Mouse (Mus musculus) hindbrain, embryonic 16.5 days (tissue): Measurements from ENCODE around the gene Lmo4. TPM values are rescaled to one million over a fixed set of nuclear protein-coding genes. Genes with fewer than 3 reads are reported as not detected.

Experiments used
- ATAC-seq: fragments of 200-750 bp; cut with Nextera tagmentation; 2 replicates; pipeline ENCODE4 v1.8.0; 2017; ENCODE audit warnings: moderate TSS enrichment, moderate library complexity
- H3K27ac ChIP-seq: fragments of 300-500 bp; sonication (generic); 2 replicates; pipeline ENCODE4 v1.5.1; 2014; ENCODE audit warnings: low read depth, mild to moderate bottlenecking, control low read depth, low read length, moderate library complexity
- H3K27me3 ChIP-seq: fragments of 300-500 bp; sonication (generic); replicated peaks from 2 replicates; pipeline ENCODE4 v1.6.1; 2014; ENCODE audit warnings: low read length; ENCODE audit not compliant: control insufficient read depth, insufficient read depth
- H3K36me3 ChIP-seq: fragments of 300-500 bp; sonication (generic); 2 replicates; pipeline ENCODE4 v1.6.1; 2014; ENCODE audit warnings: mild to moderate bottlenecking, low read length, moderate library complexity, mixed read lengths; ENCODE audit not compliant: control insufficient read depth, insufficient read depth
- H3K4me1 ChIP-seq: fragments of 300-500 bp; sonication (generic); 2 replicates; pipeline ENCODE4 v1.6.1; 2014; ENCODE audit warnings: low read depth, low read length; ENCODE audit not compliant: control insufficient read depth, insufficient read depth
- H3K4me2 ChIP-seq: fragments of 300-500 bp; sonication (generic); 2 replicates; pipeline ENCODE4 v1.6.1; 2014; ENCODE audit warnings: mild to moderate bottlenecking, low read length, control low read depth, moderate library complexity
- H3K4me3 ChIP-seq: fragments of 300-500 bp; sonication (generic); 2 replicates; pipeline ENCODE4 v1.5.1; 2014; ENCODE audit warnings: mild to moderate bottlenecking, low read length, control low read depth, moderate library complexity
- H3K9ac ChIP-seq: fragments of 300-500 bp; sonication (generic); 2 replicates; pipeline ENCODE4 v1.6.1; 2014; ENCODE audit warnings: low read depth, mild to moderate bottlenecking, control low read depth, low read length, moderate library complexity
- H3K9me3 ChIP-seq: fragments of 300-500 bp; sonication (generic); 2 replicates; pipeline ENCODE4 v1.6.1; 2014; ENCODE audit warnings: mild to moderate bottlenecking, low read length, moderate library complexity; ENCODE audit not compliant: control insufficient read depth
- WGBS: fragments of 180-500 bp; shearing (Covaris S2); extraction: QIAGEN DNeasy Blood & Tissue Kit; methylation state at CpG from one replicate; pipeline ENCODE4 v1.1.7; 2014; 5-methylcytosine and 5-hydroxymethylcytosine counted together
- polyA plus RNA-seq: library from polyadenylated mRNA; unstranded; fragments of >200 nt; fragmentation: Nextera tagmentation; extraction: Ambion mirVana; gene quantifications from 2 replicates; pipeline ENCODE4 v1.2.1, GENCODE M21; 2015

Lmo4 gene
- polyA plus RNA-seq, 1 experiment from 2014 or later: 159 TPM

- H3K4me2 ChIP-seq: no peak overlapping the region
- no peaks in the 10 kb centered on the region for H3K4me1 ChIP-seq
- 64% methylated on average over 8 of the region's 8 CpGs for WGBS
- no peaks in the 10 kb centered on the region for H3K9me3 ChIP-seq
- no peaks in the 10 kb centered on the region for H3K27me3 ChIP-seq
- H3K36me3 ChIP-seq: no peaks in the 10 kb centered on the region
- no peak overlapping the region for H3K27ac ChIP-seq
- no peak overlapping the region for H3K9ac ChIP-seq
- no peak overlapping the region for H3K4me3 ChIP-seq
- no peak for ATAC-seq
Measured at GRCm38 (mm10) chr3:144141786-144142185, 63.2 kb downstream of the Lmo4 start.

- H3K4me2 ChIP-seq: no peak overlapping the region
- no peak overlapping the region for H3K4me3 ChIP-seq
- H3K27ac ChIP-seq: no peak overlapping the region
- no peaks in the 10 kb centered on the region for H3K36me3 ChIP-seq
- no peaks in the 10 kb centered on the region for H3K9me3 ChIP-seq
- 87% methylated on average over 5 of the region's 5 CpGs for WGBS
- no peaks in the 10 kb centered on the region for H3K27me3 ChIP-seq
- no peaks in the 10 kb centered on the region for H3K4me1 ChIP-seq
- no peak overlapping the region for H3K9ac ChIP-seq
- ATAC-seq: no peak
Measured at GRCm38 (mm10) chr3:144140816-144141215, 64.2 kb downstream of the Lmo4 start.

GRCm38 (mm10) chr3:144138659-144139058, 66.4 kb downstream of the Lmo4 start:
- ATAC-seq: no peak
- Histone ChIP-seq H3K4me3 (no peak overlapping the region), H3K4me2 (no peak overlapping the region), H3K9me3 (no peaks in the 10 kb centered on the region), H3K36me3 (no peaks in the 10 kb centered on the region), H3K27ac (no peak overlapping the region), H3K9ac (no peak overlapping the region), H3K27me3 (no peaks in the 10 kb centered on the region), H3K4me1 (no peaks in the 10 kb centered on the region)
- WGBS: 92% methylated on average over 3 of the region's 3 CpGs
